Mouse (Mus musculus) heart, embryonic 16.5 days (tissue): Measurements from ENCODE around the gene Zfp637. TPM values are rescaled to one million over a fixed set of nuclear protein-coding genes. Genes with fewer than 3 reads are reported as not detected.
"Not testable (repeated sequence)": the region's sequence is repeated elsewhere in the genome, so short reads cannot be mapped to it uniquely, and the experiment has no call there.

Experiments
- ATAC-seq: fragments of 200-750 bp; cut with Nextera tagmentation; replicated peaks from 2 replicates; pipeline ENCODE4 v1.8.0; 2017; ENCODE audit warnings: moderate number of reproducible peaks; ENCODE audit not compliant: insufficient read depth, low FRiP score; ENCODE audit errors: extremely low read depth
- H3K27ac ChIP-seq: fragments of 300-500 bp; sonication (generic); 2 replicates; pipeline ENCODE4 v1.5.1; 2014; ENCODE audit warnings: mild to moderate bottlenecking, low read length, control low read depth, moderate library complexity
- H3K27me3 ChIP-seq: fragments of 300-500 bp; sonication (generic); 2 replicates; pipeline ENCODE4 v1.6.1; 2014; ENCODE audit warnings: low read length, mixed read lengths; ENCODE audit not compliant: control insufficient read depth, insufficient read depth
- H3K36me3 ChIP-seq: fragments of 300-500 bp; sonication (generic); 2 replicates; pipeline ENCODE4 v1.6.1; 2014; ENCODE audit not compliant: control insufficient read depth, insufficient read depth
- H3K4me1 ChIP-seq: fragments of 300-500 bp; sonication (generic); 2 replicates; pipeline ENCODE4 v1.6.1; 2014; ENCODE audit warnings: low read length, mixed read lengths; ENCODE audit not compliant: control insufficient read depth, insufficient read depth
- H3K4me2 ChIP-seq: fragments of 300-500 bp; sonication (generic); 2 replicates; pipeline ENCODE4 v1.6.1; 2014; ENCODE audit warnings: low read depth, mild to moderate bottlenecking, control low read depth, low read length
- H3K4me3 ChIP-seq: fragments of 300-500 bp; sonication (generic); 2 replicates; pipeline ENCODE4 v1.5.1; 2014; ENCODE audit warnings: mild to moderate bottlenecking, control low read depth, low read length
- H3K9ac ChIP-seq: fragments of 300-500 bp; sonication (generic); 2 replicates; pipeline ENCODE4 v1.6.1; 2014; ENCODE audit warnings: low read length, control low read depth
- H3K9me3 ChIP-seq: fragments of 300-500 bp; sonication (generic); replicated peaks from 2 replicates; pipeline ENCODE4 v1.6.1; 2016; ENCODE audit warnings: low read length; ENCODE audit not compliant: control insufficient read depth
- WGBS: fragments of 180-500 bp; shearing (Covaris S2); extraction: QIAGEN DNeasy Blood & Tissue Kit; methylation state at CpG from one replicate; pipeline ENCODE4 v1.1.7; 2014; 5-methylcytosine and 5-hydroxymethylcytosine counted together
- polyA plus RNA-seq: library from polyadenylated mRNA; unstranded; fragments of >200 nt; fragmentation: Nextera tagmentation; extraction: Ambion mirVana; gene quantifications from 2 replicates; pipeline ENCODE4 v1.2.1, GENCODE M21; 2015

Gene Zfp637
- polyA plus RNA-seq, 1 experiment from 2014 or later, result 66.9 TPM

DNA sequence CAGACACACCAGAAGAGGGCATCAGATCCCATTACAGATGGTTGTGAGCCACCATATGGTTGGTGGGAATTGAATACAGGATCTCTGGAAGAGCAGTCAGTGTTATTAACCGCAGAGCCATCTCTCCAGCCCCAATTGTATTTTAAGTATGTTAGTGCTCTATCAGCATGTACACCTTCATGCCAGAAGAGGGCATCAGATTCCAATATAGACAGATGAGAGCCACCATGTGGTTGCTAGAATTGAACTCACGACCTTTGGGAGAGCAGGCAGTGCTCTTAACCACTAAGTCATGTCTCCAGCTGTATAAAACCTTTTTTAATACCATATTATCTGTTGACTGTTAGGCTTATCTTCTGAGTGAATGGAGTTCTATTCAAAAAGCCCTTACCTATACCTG is 10.8 kb downstream of the Zfp637 start:
- ATAC-seq, result no peak
- Histone ChIP-seq H3K4me1 (no peaks in the 10 kb centered on the region), H3K4me3 (no peak overlapping the region), H3K27ac (no peak overlapping the region), H3K9me3 (no peaks in the 10 kb centered on the region), H3K27me3 (no peaks in the 10 kb centered on the region), H3K36me3 (peaks cover 9% of the 10 kb centered on the region), H3K9ac (no peak overlapping the region), H3K4me2 (no peak overlapping the region)
- 49% methylated on average over 2 of the region's 2 CpGs for WGBS

DNA sequence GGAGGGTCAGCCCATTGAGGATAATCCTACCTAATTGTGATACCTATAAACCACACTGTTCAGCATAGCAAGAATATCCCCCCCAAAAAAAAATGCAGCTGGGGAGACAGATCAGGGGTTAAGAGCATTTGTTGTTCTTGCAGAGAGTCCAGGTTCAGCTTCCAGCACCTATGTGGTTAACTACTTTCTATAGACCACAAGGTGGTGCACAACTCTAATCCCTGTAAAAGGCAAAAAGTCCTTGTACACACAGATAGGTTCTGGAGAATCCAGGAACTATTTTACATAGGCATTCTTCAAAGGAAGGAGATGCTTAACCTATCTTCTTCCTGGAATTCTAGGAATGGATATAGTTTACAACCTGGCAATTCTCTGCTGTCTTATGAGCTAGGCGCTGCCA is 17.0 kb downstream of the Zfp637 start:
- WGBS, result 73% methylated on average over 1 of the region's 1 CpGs
- no peak overlapping the region for H3K9ac ChIP-seq

DNA sequence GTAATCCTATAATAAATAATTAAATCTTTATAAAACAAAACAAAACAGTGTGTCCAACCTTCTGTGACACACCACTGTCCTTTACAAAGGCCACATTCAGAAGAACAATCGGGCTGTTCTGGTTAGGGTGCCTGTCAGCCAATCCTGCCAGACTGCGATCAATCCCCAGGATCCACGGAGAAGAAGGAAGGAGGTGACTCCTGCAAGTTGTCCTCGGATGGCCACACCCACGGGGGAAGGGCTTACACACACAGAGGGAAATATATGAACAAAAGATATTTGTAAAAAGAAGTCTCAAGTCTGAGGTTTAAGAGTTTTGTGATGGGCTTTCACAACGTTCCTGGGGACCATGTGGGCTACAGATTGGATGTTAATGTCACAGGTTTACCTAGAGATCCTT is 20.9 kb downstream of the Zfp637 start, which contains the start of gene Zfp239:
Gene Zfp239 (plus strand): TSS at position 253 of the 400 bp plus-strand sequence.
- Histone ChIP-seq H3K27ac (no peak within 1 kb of the TSS), H3K36me3 (no peaks in the 10 kb centered on the region), H3K4me2 (peak within 1 kb of the TSS; percentile 96), H3K4me1 (no peaks in the 10 kb centered on the region), H3K27me3 (no peaks in the 10 kb centered on the region), H3K9me3 (no peaks in the 10 kb centered on the region), H3K4me3 (peak within 1 kb of the TSS; percentile 76), H3K9ac (peak within 1 kb of the TSS; percentile 71)
- ATAC-seq, result no peak
- WGBS, result 66% methylated on average over 6 of the region's 6 CpGs

More for the DNA sequence above, 17.0 kb downstream of the Zfp637 start:
- Histone ChIP-seq H3K36me3 (no peaks in the 10 kb centered on the region), H3K9me3 (no peaks in the 10 kb centered on the region), H3K4me3 (no peak overlapping the region), H3K27me3 (no peaks in the 10 kb centered on the region), H3K4me2 (no peak overlapping the region), H3K27ac (no peak overlapping the region), H3K4me1 (no peaks in the 10 kb centered on the region)
- ATAC-seq, result no peak

DNA sequence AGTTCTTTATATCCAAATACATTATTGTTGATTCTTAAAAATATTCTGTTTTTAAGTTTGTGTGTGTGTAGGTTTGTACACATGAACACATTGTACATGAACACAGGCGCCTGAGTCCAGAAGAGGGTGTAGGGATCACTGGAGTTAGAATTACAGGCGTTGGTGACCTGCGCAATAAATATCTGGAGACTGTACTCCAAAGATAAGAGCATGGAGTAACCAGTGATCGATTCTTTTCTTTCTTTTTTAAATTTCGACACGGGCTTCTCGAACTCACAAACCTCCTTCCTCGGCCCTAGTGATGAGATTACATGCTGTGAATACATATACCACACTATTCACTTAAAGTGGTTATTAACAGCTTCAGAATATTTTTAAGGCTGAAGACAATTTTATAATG is 21.5 kb downstream of the Zfp637 start:
- ATAC-seq, result no peak
- WGBS, result 70% methylated on average over 8 of the region's 8 CpGs
- H3K27ac ChIP-seq, result no peak overlapping the region
- no peaks in the 10 kb centered on the region for H3K36me3 ChIP-seq
- H3K4me3 ChIP-seq, result peak overlapping the region; percentile 76
- H3K4me2 ChIP-seq, result peak overlapping the region; percentile 96
- no peaks in the 10 kb centered on the region for H3K9me3 ChIP-seq
- H3K27me3 ChIP-seq, result no peaks in the 10 kb centered on the region
- no peak overlapping the region for H3K9ac ChIP-seq
- H3K4me1 ChIP-seq, result no peaks in the 10 kb centered on the region

DNA sequence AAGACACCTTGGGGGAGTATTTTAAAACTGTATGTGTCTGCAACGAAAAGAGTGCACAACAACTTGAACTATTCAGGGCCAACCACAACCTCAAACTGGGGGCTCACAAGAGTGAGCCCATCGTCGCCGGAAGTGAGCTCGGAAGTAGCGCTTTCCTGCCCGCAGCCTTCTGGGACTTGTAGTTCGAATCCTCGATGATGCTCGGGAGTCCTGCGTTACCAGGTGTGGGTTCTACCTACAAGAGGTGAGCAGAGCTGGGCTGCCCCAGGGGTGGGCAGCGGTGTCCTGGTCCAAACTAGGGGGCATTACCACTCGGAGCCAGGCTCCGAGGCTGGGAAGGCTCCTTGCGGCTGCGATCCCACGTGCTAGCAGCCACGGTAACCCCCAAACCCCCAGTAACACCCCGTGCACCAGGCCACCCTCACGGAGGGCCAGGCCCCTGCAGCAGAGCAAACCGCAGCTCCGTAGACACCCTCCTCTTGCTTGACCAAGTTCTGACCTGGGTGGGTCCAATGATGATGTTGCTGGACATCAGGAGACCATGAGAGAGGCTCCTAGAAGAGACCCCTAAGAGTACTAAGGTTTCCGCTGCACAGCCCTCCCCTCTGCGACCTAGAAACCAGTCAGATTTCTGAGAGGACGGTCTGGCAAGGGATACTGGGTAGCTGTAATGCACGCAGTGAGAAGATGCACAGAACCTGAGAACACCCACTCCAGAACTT is 22.1 kb downstream of the Zfp637 start:
- Histone ChIP-seq H3K27ac (no peak overlapping the region), H3K4me2 (peak overlapping the region; percentile 96), H3K36me3 (no peaks in the 10 kb centered on the region), H3K27me3 (no peaks in the 10 kb centered on the region), H3K4me1 (no peaks in the 10 kb centered on the region), H3K4me3 (peak overlapping the region; percentile 76), H3K9me3 (no peaks in the 10 kb centered on the region), H3K9ac (peak overlapping the region; percentile 71)
- peak; percentile 81 for ATAC-seq
- 3% methylated on average over 26 of the region's 26 CpGs for WGBS

DNA sequence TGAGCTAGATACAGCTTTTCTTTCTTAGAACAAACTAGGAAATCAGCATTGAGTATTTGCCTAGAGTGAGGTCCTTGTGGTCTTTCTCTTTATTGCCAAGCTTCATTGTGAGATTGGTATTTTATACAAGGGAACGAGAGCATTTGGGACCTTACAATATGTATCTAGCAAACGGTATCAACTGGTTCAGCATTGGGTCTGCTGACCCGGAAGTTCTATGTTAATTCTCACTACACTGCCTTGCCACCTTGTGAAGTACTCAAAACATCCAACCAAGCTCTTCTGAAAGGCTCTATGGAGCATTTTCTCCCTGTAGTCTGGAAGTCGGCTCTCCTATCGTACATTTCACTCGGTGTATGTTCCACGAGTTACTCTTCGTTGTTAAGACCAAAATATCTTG is 22.8 kb downstream of the Zfp637 start:
- Histone ChIP-seq H3K4me1 (no peaks in the 10 kb centered on the region), H3K27ac (no peak overlapping the region), H3K9ac (no peak overlapping the region), H3K27me3 (no peaks in the 10 kb centered on the region), H3K36me3 (no peaks in the 10 kb centered on the region), H3K9me3 (no peaks in the 10 kb centered on the region), H3K4me3 (no peak overlapping the region; the same call in 1 of the 2 replicates), H3K4me2 (peak overlapping the region; percentile 96)
- ATAC-seq, result no peak
- 90% methylated on average over 8 of the region's 8 CpGs for WGBS

DNA sequence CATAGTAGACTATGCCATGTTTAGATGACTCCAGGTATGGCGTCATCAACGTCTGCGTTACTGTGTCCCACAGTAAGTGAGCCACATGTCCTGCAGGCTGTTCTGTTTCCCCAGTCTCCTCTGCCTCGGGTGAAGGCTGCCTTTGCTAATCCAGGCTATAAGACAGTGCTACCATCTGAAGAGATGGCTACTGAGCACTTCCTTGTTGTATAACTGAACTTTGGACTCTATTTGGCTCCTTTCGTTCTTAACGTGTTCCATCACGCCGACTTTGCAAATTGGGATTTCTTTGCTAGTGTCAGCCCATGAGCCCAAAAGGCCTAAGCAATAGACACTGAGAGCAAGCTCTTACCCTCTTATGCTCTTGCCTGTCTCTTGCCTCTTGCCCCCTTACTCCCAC is 27.2 kb downstream of the Zfp637 start:
- WGBS, result 84% methylated on average over 8 of the region's 8 CpGs
- H3K4me1 ChIP-seq, result no peaks in the 10 kb centered on the region
- no peak overlapping the region for H3K27ac ChIP-seq
- no peak overlapping the region for H3K9ac ChIP-seq
- no peak for ATAC-seq
- H3K36me3 ChIP-seq, result no peaks in the 10 kb centered on the region
- no peak overlapping the region for H3K4me3 ChIP-seq
- no peak overlapping the region for H3K4me2 ChIP-seq
- no peaks in the 10 kb centered on the region for H3K27me3 ChIP-seq
- H3K9me3 ChIP-seq, result no peaks in the 10 kb centered on the region

DNA sequence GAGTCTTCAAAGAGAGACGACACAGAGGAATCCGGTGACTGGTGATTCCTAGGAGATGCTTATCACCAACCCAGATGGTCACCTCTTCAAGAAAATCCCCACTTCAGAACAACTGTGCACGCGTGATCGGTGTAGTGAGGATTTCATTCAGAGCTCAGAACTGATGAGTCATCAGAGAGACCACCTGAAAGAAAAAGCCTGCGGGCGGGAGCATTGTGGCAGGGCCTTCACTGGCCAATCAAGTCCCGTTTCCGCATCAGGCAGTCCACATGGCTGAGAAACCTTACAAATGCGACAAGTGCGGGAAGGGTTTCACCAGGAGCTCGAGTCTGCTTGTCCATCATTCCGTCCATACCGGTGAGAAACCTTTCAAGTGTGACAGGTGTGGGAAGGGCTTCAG is 30.1 kb downstream of the Zfp637 start:
- 65% methylated on average over 14 of the region's 14 CpGs for WGBS
- no peaks in the 10 kb centered on the region for H3K4me1 ChIP-seq
- H3K4me3 ChIP-seq, result no peak overlapping the region
- H3K36me3 ChIP-seq, result no peaks in the 10 kb centered on the region
- no peak for ATAC-seq
- no peak overlapping the region for H3K9ac ChIP-seq
- H3K9me3 ChIP-seq, result no peaks in the 10 kb centered on the region
- H3K4me2 ChIP-seq, result no peak overlapping the region
- no peaks in the 10 kb centered on the region for H3K27me3 ChIP-seq
- no peak overlapping the region for H3K27ac ChIP-seq

DNA sequence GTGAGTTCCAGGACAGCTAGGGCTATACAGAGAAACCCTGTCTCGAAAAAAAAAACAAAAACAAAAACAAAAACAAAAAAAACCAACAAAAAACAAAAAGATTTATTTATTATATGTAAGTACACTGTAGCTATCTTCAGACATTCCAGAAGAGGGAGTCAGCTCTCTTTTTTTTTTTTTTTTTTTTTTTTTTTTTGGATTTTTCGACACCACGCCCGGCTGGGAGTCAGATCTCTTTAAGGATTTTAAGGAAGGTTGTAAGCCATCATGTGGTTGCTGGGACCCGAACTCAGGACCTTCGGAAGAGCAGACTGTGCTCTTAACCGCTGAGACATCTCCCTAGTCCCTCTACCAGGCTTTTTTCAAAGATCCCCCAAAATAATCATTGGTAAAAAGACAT is 32.5 kb downstream of the Zfp637 start:
- 88% methylated on average over 7 of the region's 7 CpGs for WGBS

More for the DNA sequence above, 32.5 kb downstream of the Zfp637 start:
- H3K4me3 ChIP-seq, H3K9me3 ChIP-seq, H3K4me2 ChIP-seq, H3K36me3 ChIP-seq, H3K27ac ChIP-seq, H3K9ac ChIP-seq, H3K4me1 ChIP-seq, ATAC-seq, H3K27me3 ChIP-seq: not testable (repeated sequence)
